Mouse (Mus musculus): Measurements from ENCODE around the gene Trim68. TPM values are rescaled to one million over a fixed set of nuclear protein-coding genes. Genes with fewer than 3 reads are reported as not detected.

The Trim68 gene
- polyA plus RNA-seq (2015; fragmentation: Nextera tagmentation; extraction: Ambion mirVana) = 12.3 and 12.4 TPM in 2 replicates

GRCm38 (mm10) chr7:102686944-102687501 is at the start of gene Trim68:
TSS of gene Trim68 (minus strand) at chr7:102687327.
- Histone ChIP-seq H3K4me2 (ENCODE audit: low read depth, low read length) (peak within 1 kb of the TSS; percentile 74), H3K4me1 (ENCODE audit: control insufficient read depth, insufficient read depth, low read length) (0 out of 2 replicates have a peak, but pooled peaks cover 3% of the 10 kb centered on the region), H3K27ac (ENCODE audit: low read length) (peak within 1 kb of the TSS; percentile 85), H3K9ac (ENCODE audit: low read length) (peak within 1 kb of the TSS; percentile 91), H3K9me3 (replicated peaks; ENCODE audit: control insufficient read depth, low read length) (no peaks in the 10 kb centered on the region), H3K27me3 (ENCODE audit: control insufficient read depth, insufficient read depth, low read length) (no peaks in the 10 kb centered on the region), H3K4me3 (ENCODE audit: low read length) (peak within 1 kb of the TSS; percentile 81), H3K36me3 (ENCODE audit: control insufficient read depth, insufficient read depth) (peaks cover 8% of the 10 kb centered on the region; the same call in 1 of the 2 replicates)
- peak; percentile 99 for ATAC-seq (replicated peaks; ENCODE audit: extremely low read depth, insufficient read depth, low FRiP score)
- under 1% methylated on average over 40 of the region's 40 CpGs for WGBS

DNA sequence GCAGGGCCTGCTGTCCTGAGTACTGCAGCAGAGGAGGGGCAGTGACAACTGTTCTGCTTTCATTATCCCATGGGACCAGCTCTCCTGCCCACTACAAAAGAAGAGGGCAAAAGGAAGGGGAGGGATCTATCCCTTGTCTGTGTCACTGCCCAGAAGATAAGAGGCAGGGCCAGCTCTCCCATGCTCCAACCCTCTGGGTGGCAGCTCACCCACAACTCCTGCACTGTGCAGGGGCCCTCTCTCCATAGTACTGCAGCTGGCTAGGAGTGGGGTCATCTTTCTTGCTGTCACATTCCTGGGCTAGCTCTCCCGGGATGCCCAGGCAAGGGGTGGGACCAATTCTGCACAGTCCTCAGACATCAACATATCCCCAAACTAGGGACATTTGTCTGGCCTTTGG is 46.7 kb upstream of the Trim68 start:
- ATAC-seq (replicated peaks; ENCODE audit: extremely low read depth, insufficient read depth, low FRiP score) = no peak
- Histone ChIP-seq H3K4me3 (ENCODE audit: low read length) (no peak overlapping the region), H3K4me2 (ENCODE audit: low read depth, low read length) (no peak overlapping the region), H3K27ac (ENCODE audit: low read length) (no peak overlapping the region), H3K36me3 (ENCODE audit: control insufficient read depth, insufficient read depth) (no peaks in the 10 kb centered on the region), H3K4me1 (ENCODE audit: control insufficient read depth, insufficient read depth, low read length) (no peaks in the 10 kb centered on the region), H3K27me3 (ENCODE audit: control insufficient read depth, insufficient read depth, low read length) (no peaks in the 10 kb centered on the region), H3K9me3 (replicated peaks; ENCODE audit: control insufficient read depth, low read length) (no peaks in the 10 kb centered on the region), H3K9ac (ENCODE audit: low read length) (no peak overlapping the region)
- WGBS = 26% methylated on average over 1 of the region's 1 CpGs

GRCm38 (mm10) chr7:102727391-102727790 is 40.3 kb upstream of the Trim68 start, which contains the start of gene Olfr559:
TSS of gene Olfr559 (minus strand) at chr7:102727491.
- no peak within 1 kb of the TSS for H3K4me3 ChIP-seq (ENCODE audit: low read length)
- no peak for ATAC-seq (replicated peaks; ENCODE audit: extremely low read depth, insufficient read depth, low FRiP score)

GRCm38 (mm10) chr7:102718970-102719369 is 31.8 kb upstream of the Trim68 start, which contains the start of gene Olfr33:
TSS of gene Olfr33 (minus strand) at chr7:102719070.
- Histone ChIP-seq H3K27me3 (ENCODE audit: control insufficient read depth, insufficient read depth, low read length) (no peaks in the 10 kb centered on the region), H3K9me3 (replicated peaks; ENCODE audit: control insufficient read depth, low read length) (peaks cover 3% of the 10 kb centered on the region; the same call in 1 of the 2 replicates), H3K27ac (ENCODE audit: low read length) (no peak within 1 kb of the TSS), H3K9ac (ENCODE audit: low read length) (no peak within 1 kb of the TSS), H3K4me1 (ENCODE audit: control insufficient read depth, insufficient read depth, low read length) (no peaks in the 10 kb centered on the region), H3K4me2 (ENCODE audit: low read depth, low read length) (no peak within 1 kb of the TSS), H3K36me3 (ENCODE audit: control insufficient read depth, insufficient read depth) (no peaks in the 10 kb centered on the region), H3K4me3 (ENCODE audit: low read length) (no peak within 1 kb of the TSS)
- WGBS = 33% methylated on average over 1 of the region's 1 CpGs
- no peak for ATAC-seq (replicated peaks; ENCODE audit: extremely low read depth, insufficient read depth, low FRiP score)

More at GRCm38 (mm10) chr7:102727391-102727790, 40.3 kb upstream of the Trim68 start, which contains the start of gene Olfr559:
- no peak within 1 kb of the TSS for H3K27ac ChIP-seq (ENCODE audit: low read length)
- no peaks in the 10 kb centered on the region for H3K4me1 ChIP-seq (ENCODE audit: control insufficient read depth, insufficient read depth, low read length)
- no peaks in the 10 kb centered on the region for H3K9me3 ChIP-seq (replicated peaks; ENCODE audit: control insufficient read depth, low read length)
- no peaks in the 10 kb centered on the region for H3K27me3 ChIP-seq (ENCODE audit: control insufficient read depth, insufficient read depth, low read length)
- H3K36me3 ChIP-seq (ENCODE audit: control insufficient read depth, insufficient read depth) = no peaks in the 10 kb centered on the region
- no peak within 1 kb of the TSS for H3K9ac ChIP-seq (ENCODE audit: low read length)
- no peak within 1 kb of the TSS for H3K4me2 ChIP-seq (ENCODE audit: low read depth, low read length)

GRCm38 (mm10) chr7:102701915-102702314 is 14.8 kb upstream of the Trim68 start, which contains the start of gene Olfr558:
TSS of gene Olfr558 (plus strand) at chr7:102702215.
- H3K9ac ChIP-seq (ENCODE audit: low read length) = no peak within 1 kb of the TSS
- no peak within 1 kb of the TSS for H3K4me2 ChIP-seq (ENCODE audit: low read depth, low read length)
- no peak within 1 kb of the TSS for H3K4me3 ChIP-seq (ENCODE audit: low read length)
- H3K4me1 ChIP-seq (ENCODE audit: control insufficient read depth, insufficient read depth, low read length) = no peaks in the 10 kb centered on the region
- H3K27me3 ChIP-seq (ENCODE audit: control insufficient read depth, insufficient read depth, low read length) = no peaks in the 10 kb centered on the region
- H3K36me3 ChIP-seq (ENCODE audit: control insufficient read depth, insufficient read depth) = no peaks in the 10 kb centered on the region
- no peaks in the 10 kb centered on the region for H3K9me3 ChIP-seq (replicated peaks; ENCODE audit: control insufficient read depth, low read length)
- ATAC-seq (replicated peaks; ENCODE audit: extremely low read depth, insufficient read depth, low FRiP score) = no peak
- H3K27ac ChIP-seq (ENCODE audit: low read length) = no peak within 1 kb of the TSS

DNA sequence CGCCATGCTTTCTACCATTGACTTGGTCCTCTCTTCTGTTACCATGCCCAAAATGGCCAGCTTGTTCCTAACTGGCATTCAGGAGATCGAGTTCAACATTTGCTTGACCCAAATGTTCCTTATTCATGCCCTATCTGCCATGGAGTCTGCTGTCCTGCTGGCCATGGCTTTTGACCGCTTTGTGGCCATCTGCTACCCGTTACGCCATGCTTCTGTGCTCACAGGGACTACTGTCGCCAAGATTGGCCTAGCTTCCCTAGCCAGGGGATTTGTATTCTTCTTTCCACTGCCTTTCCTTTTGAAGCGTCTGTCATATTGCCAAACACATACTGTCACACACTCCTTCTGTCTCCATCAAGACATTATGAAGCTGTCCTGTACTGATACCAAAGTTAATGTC is 11.3 kb upstream of the Trim68 start:
- H3K4me3 ChIP-seq (ENCODE audit: low read length) = no peak overlapping the region
- no peaks in the 10 kb centered on the region for H3K9me3 ChIP-seq (replicated peaks; ENCODE audit: control insufficient read depth, low read length)
- 87% methylated on average over 7 of the region's 7 CpGs for WGBS
- H3K36me3 ChIP-seq (ENCODE audit: control insufficient read depth, insufficient read depth) = no peaks in the 10 kb centered on the region
- no peak overlapping the region for H3K9ac ChIP-seq (ENCODE audit: low read length)
- no peaks in the 10 kb centered on the region for H3K4me1 ChIP-seq (ENCODE audit: control insufficient read depth, insufficient read depth, low read length)
- no peak for ATAC-seq (replicated peaks; ENCODE audit: extremely low read depth, insufficient read depth, low FRiP score)
- no peak overlapping the region for H3K4me2 ChIP-seq (ENCODE audit: low read depth, low read length)
- H3K27me3 ChIP-seq (ENCODE audit: control insufficient read depth, insufficient read depth, low read length) = no peaks in the 10 kb centered on the region
- H3K27ac ChIP-seq (ENCODE audit: low read length) = no peak overlapping the region

DNA sequence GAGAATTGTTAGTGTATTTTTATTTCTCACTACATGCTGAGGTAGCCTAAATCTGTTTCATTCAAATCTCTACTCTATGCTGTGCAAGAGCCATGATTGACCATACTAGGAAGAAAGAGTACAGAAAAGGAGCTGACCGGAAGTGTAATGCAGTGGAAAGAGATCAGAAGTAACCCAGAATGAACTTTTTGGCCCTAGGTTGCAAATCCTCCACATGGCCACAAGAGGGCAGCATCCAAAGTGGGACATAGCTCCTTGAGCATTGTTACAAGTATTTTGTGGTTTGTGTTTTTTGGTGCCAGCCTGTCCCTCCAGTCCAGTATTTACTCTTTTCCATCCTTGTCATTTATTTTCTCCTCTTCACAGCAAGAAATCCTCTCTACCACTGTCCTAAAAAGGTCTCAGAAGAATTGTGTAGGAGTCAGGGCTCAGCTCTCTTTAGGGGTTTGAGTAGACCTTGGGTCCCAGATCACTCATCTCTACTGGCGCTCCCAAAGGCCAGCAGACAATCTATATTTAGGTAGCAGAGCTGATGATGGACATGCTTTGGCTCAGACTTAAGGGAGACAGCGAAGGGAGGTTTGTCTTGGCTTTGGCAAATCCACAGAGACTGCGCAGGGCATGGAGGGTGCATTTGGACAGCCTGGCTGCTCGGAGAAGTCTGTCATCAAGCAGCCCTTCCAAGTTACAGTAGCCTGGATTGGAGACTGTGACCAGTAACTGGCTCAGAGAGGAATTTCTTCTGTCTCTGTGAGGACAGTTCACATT is 8.4 kb upstream of the Trim68 start, which contains the start of gene Olfr557:
Gene Olfr557, plus strand, starts transcription at position 553 of the 768 bp plus-strand sequence.
- no peak within 1 kb of the TSS for H3K4me3 ChIP-seq (ENCODE audit: low read length)
- no peaks in the 10 kb centered on the region for H3K9me3 ChIP-seq (replicated peaks; ENCODE audit: control insufficient read depth, low read length)
- no peak within 1 kb of the TSS for H3K27ac ChIP-seq (ENCODE audit: low read length)
- no peaks in the 10 kb centered on the region for H3K36me3 ChIP-seq (ENCODE audit: control insufficient read depth, insufficient read depth)
- WGBS = 47% methylated on average over 5 of the region's 5 CpGs
- no peak within 1 kb of the TSS for H3K4me2 ChIP-seq (ENCODE audit: low read depth, low read length)
- H3K4me1 ChIP-seq (ENCODE audit: control insufficient read depth, insufficient read depth, low read length) = no peaks in the 10 kb centered on the region
- ATAC-seq (replicated peaks; ENCODE audit: extremely low read depth, insufficient read depth, low FRiP score) = no peak
- H3K27me3 ChIP-seq (ENCODE audit: control insufficient read depth, insufficient read depth, low read length) = no peaks in the 10 kb centered on the region
- H3K9ac ChIP-seq (ENCODE audit: low read length) = no peak within 1 kb of the TSS

- H3K4me3 ChIP-seq (ENCODE audit: low read length) = no peak overlapping the region
- 73% methylated on average over 1 of the region's 1 CpGs for WGBS
- no peak for ATAC-seq (replicated peaks; ENCODE audit: extremely low read depth, insufficient read depth, low FRiP score)
- no peaks in the 10 kb centered on the region for H3K27me3 ChIP-seq (ENCODE audit: control insufficient read depth, insufficient read depth, low read length)
- H3K9ac ChIP-seq (ENCODE audit: low read length) = no peak overlapping the region
- no peak overlapping the region for H3K27ac ChIP-seq (ENCODE audit: low read length)
- no peak overlapping the region for H3K4me2 ChIP-seq (ENCODE audit: low read depth, low read length)
- no peaks in the 10 kb centered on the region for H3K9me3 ChIP-seq (replicated peaks; ENCODE audit: control insufficient read depth, low read length)
- peaks cover 10% of the 10 kb centered on the region; the same call in 1 of the 2 replicates for H3K36me3 ChIP-seq (ENCODE audit: control insufficient read depth, insufficient read depth)
- H3K4me1 ChIP-seq (ENCODE audit: control insufficient read depth, insufficient read depth, low read length) = no peaks in the 10 kb centered on the region; the same call in 1 of the 2 replicates
Measured at GRCm38 (mm10) chr7:102681916-102682315, 5.2 kb downstream of the Trim68 start.

GRCm38 (mm10) chr7:102676225-102676624 is 10.9 kb downstream of the Trim68 start:
- H3K4me3 ChIP-seq (ENCODE audit: low read length) = no peak overlapping the region
- no peaks in the 10 kb centered on the region for H3K27me3 ChIP-seq (ENCODE audit: control insufficient read depth, insufficient read depth, low read length)
- no peaks in the 10 kb centered on the region; the same call in 1 of the 2 replicates for H3K4me1 ChIP-seq (ENCODE audit: control insufficient read depth, insufficient read depth, low read length)
- no peak overlapping the region for H3K27ac ChIP-seq (ENCODE audit: low read length)
- 0 out of 2 replicates have a peak, but pooled peaks cover 2% of the 10 kb centered on the region for H3K36me3 ChIP-seq (ENCODE audit: control insufficient read depth, insufficient read depth)
- no peak for ATAC-seq (replicated peaks; ENCODE audit: extremely low read depth, insufficient read depth, low FRiP score)
- H3K9me3 ChIP-seq (replicated peaks; ENCODE audit: control insufficient read depth, low read length) = no peaks in the 10 kb centered on the region
- H3K9ac ChIP-seq (ENCODE audit: low read length) = no peak overlapping the region
- 75% methylated on average over 2 of the region's 2 CpGs for WGBS
- H3K4me2 ChIP-seq (ENCODE audit: low read depth, low read length) = no peak overlapping the region
